Mouse (Mus musculus) naive thymus-derived CD4-positive, alpha-beta T cell, adult 2 months (primary cell): Measurements from ENCODE around the gene Usp49.
"Not testable (repeated sequence)": the region's sequence is repeated elsewhere in the genome, so short reads cannot be mapped to it uniquely, and the experiment has no call there.

ENCODE experiments used
- DNase-seq: peaks from one replicate; pipeline ENCODE4 v3.0.0-alpha.2; 2011; ENCODE audit warnings: low read depth

Usp49 gene

GRCm38 (mm10) chr17:47630678-47631065 is at the start of gene Usp49:
Gene Usp49 (plus strand): TSS chr17:47630690.
- no peak for DNase-seq

GRCm38 (mm10) chr17:47580962-47581361 is 49.5 kb upstream of the Usp49 start:
- no peak for DNase-seq

GRCm38 (mm10) chr17:47588517-47588916 is 42.0 kb upstream of the Usp49 start:
- DNase-seq = no peak

GRCm38 (mm10) chr17:47591073-47591472 is 39.4 kb upstream of the Usp49 start:
- no peak for DNase-seq

- DNase-seq = peak; percentile 95
Observed at GRCm38 (mm10) chr17:47593215-47593853, 37.2 kb upstream of the Usp49 start.

GRCm38 (mm10) chr17:47593854-47594182 is 36.7 kb upstream of the Usp49 start:
- DNase-seq = no peak

- DNase-seq = peak; percentile 59
Observed at GRCm38 (mm10) chr17:47594183-47594968, 36.1 kb upstream of the Usp49 start.

GRCm38 (mm10) chr17:47594969-47595247 is 35.6 kb upstream of the Usp49 start:
- DNase-seq = no peak

GRCm38 (mm10) chr17:47595248-47596161 is 35.0 kb upstream of the Usp49 start:
- DNase-seq = peak; percentile 46

GRCm38 (mm10) chr17:47596162-47596838 is 34.2 kb upstream of the Usp49 start:
- peak; percentile 41 for DNase-seq

GRCm38 (mm10) chr17:47596839-47597164 is 33.7 kb upstream of the Usp49 start:
- no peak for DNase-seq

- DNase-seq = no peak
Observed at GRCm38 (mm10) chr17:47597261-47597660, 33.2 kb upstream of the Usp49 start.

- peak; percentile 85 for DNase-seq
Observed at GRCm38 (mm10) chr17:47597838-47598579, 32.5 kb upstream of the Usp49 start.

GRCm38 (mm10) chr17:47598580-47599304 is 31.7 kb upstream of the Usp49 start:
- DNase-seq = not testable (repeated sequence)

GRCm38 (mm10) chr17:47599511-47600297 is 30.8 kb upstream of the Usp49 start:
- DNase-seq = no peak

- DNase-seq = peak; percentile 85
Observed at GRCm38 (mm10) chr17:47600601-47601388, 29.7 kb upstream of the Usp49 start.

- DNase-seq = no peak
Observed at GRCm38 (mm10) chr17:47601389-47601755, 29.1 kb upstream of the Usp49 start.

- DNase-seq = no peak
Observed at GRCm38 (mm10) chr17:47602289-47602688, 28.2 kb upstream of the Usp49 start.

GRCm38 (mm10) chr17:47606220-47606619 is 24.3 kb upstream of the Usp49 start:
- DNase-seq = peak; percentile 59
